Mouse (Mus musculus): Measurements from ENCODE around the gene Zfp330. TPM values are rescaled to one million over a fixed set of nuclear protein-coding genes. Genes with fewer than 3 reads are reported as not detected.

Gene Zfp330
- polyA plus RNA-seq (2016; fragmentation: Nextera tagmentation; extraction: Ambion mirVana) = 78.0 and 78.7 TPM in 2 replicates

DNA sequence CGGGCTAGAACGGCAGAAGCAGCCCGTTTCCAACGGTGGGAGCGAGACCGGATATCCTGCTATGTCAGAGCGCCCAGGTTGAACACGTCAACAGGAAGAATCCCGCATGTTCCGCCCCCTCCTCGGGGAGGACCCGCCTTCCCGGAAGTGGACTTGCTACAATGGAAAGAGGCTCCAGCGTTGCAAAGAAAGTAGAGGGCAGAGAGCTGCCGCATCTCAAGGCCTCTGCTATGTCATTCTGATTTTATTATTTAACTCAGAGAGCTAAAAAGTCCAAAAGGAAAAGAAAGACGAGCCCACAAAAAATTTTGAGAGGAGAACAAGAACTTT, at the start of gene Zfp330:
Zfp330 (minus strand) TSS at position 68 of the 330 bp plus-strand sequence.
- peak; percentile 99 for ATAC-seq (ENCODE audit: low FRiP score)
- WGBS = under 1% methylated on average over 16 of the region's 16 CpGs

DNA sequence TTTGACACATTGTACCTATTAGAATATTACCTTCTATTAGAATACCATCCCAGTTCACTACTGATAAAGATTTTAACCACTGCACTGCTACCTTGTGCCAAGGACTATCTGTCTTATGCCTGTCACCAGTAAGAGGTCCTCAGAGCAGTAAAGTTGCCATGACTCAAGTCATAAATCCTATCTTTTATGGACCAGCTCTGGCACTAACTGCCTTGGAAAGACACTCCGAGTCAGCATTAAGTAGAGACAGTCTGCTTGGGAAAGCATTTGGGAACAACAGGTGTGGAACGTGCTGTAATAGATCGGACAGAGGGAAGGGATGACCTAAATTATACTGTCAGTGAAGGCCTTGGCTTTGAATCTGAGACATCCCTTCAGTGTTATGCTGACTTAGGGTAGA, 4.0 kb upstream of the Zfp330 start:
- H3K36me3 ChIP-seq = no peaks in the 10 kb centered on the region
- H3K27me3 ChIP-seq = no peaks in the 10 kb centered on the region
- H3K4me3 ChIP-seq = no peak overlapping the region
- no peak overlapping the region for H3K27ac ChIP-seq
- H3K4me1 ChIP-seq = peaks cover 9% of the 10 kb centered on the region
- WGBS = 96% methylated on average over 3 of the region's 3 CpGs
- H3K9me3 ChIP-seq (replicated peaks) = no peaks in the 10 kb centered on the region
- H3K4me2 ChIP-seq (replicated peaks) = no peak overlapping the region
- no peak overlapping the region for H3K9ac ChIP-seq
- ATAC-seq (ENCODE audit: low FRiP score) = no peak

More for the DNA sequence above, at the start of gene Zfp330:
- H3K4me2 ChIP-seq (replicated peaks) = peak within 1 kb of the TSS; percentile 90
- peaks cover 20% of the 10 kb centered on the region for H3K36me3 ChIP-seq
- H3K9ac ChIP-seq = peak within 1 kb of the TSS; percentile 94
- peak within 1 kb of the TSS; percentile 89 for H3K4me3 ChIP-seq
- peaks cover 12% of the 10 kb centered on the region for H3K4me1 ChIP-seq
- peak within 1 kb of the TSS; percentile 78 for H3K27ac ChIP-seq
- H3K9me3 ChIP-seq (replicated peaks) = no peaks in the 10 kb centered on the region
- H3K27me3 ChIP-seq = no peaks in the 10 kb centered on the region

DNA sequence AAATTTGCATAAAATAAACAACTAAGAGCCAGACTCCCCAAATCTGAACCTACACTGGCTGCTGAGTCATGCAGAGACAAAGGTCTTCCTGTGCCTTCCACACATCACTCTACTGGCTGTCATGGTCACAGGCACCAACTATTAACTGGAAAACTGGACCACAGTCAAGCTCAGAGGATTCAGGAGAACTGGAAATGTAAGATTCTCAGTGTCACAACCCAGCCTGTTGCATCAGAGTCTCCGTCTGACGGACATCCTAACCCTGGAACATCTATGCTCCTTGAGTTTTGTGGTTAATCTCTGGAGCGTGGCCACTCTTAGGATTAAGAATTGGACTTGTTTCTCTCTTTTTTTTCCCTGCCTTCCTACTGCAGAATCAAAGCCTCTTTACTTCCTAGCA, 3.4 kb upstream of the Zfp330 start:
- Histone ChIP-seq H3K36me3 (no peaks in the 10 kb centered on the region), H3K4me3 (no peak overlapping the region), H3K9ac (no peak overlapping the region), H3K4me1 (peaks cover 12% of the 10 kb centered on the region), H3K9me3 (replicated peaks) (no peaks in the 10 kb centered on the region), H3K4me2 (replicated peaks) (no peak overlapping the region), H3K27ac (no peak overlapping the region), H3K27me3 (no peaks in the 10 kb centered on the region)
- WGBS = 84% methylated on average over 3 of the region's 3 CpGs
- no peak for ATAC-seq (ENCODE audit: low FRiP score)

DNA sequence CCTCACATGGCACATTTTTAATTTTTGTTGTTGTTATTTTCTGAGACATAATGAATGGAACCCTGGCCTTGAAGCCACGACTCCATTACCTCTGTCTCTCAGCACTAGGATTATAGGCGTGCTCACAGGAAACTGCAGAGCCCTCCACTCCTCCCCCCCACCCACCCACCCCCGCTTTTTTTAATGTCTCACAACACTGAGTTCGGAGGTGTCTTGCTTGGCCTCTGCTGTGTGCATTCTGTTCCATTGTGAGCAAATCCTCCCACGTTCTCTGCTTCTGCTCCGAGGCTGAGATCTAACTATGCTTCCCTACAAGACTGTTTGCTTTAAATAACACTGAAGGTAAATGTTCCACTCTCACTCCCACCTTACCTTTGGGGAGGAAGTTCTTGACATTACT, 522 bp upstream of the Zfp330 start:
- 54% methylated on average over 6 of the region's 6 CpGs for WGBS
- peak; percentile 65 for ATAC-seq (ENCODE audit: low FRiP score)
- peak overlapping the region; percentile 94 for H3K9ac ChIP-seq
- H3K4me2 ChIP-seq (replicated peaks) = peak overlapping the region; percentile 90
- peak overlapping the region; percentile 57; the same call in 1 of the 2 replicates for H3K27ac ChIP-seq
- no peaks in the 10 kb centered on the region for H3K27me3 ChIP-seq
- peaks cover 12% of the 10 kb centered on the region for H3K4me1 ChIP-seq
- peaks cover 20% of the 10 kb centered on the region for H3K36me3 ChIP-seq
- H3K9me3 ChIP-seq (replicated peaks) = no peaks in the 10 kb centered on the region
- H3K4me3 ChIP-seq = peak overlapping the region; percentile 89

DNA sequence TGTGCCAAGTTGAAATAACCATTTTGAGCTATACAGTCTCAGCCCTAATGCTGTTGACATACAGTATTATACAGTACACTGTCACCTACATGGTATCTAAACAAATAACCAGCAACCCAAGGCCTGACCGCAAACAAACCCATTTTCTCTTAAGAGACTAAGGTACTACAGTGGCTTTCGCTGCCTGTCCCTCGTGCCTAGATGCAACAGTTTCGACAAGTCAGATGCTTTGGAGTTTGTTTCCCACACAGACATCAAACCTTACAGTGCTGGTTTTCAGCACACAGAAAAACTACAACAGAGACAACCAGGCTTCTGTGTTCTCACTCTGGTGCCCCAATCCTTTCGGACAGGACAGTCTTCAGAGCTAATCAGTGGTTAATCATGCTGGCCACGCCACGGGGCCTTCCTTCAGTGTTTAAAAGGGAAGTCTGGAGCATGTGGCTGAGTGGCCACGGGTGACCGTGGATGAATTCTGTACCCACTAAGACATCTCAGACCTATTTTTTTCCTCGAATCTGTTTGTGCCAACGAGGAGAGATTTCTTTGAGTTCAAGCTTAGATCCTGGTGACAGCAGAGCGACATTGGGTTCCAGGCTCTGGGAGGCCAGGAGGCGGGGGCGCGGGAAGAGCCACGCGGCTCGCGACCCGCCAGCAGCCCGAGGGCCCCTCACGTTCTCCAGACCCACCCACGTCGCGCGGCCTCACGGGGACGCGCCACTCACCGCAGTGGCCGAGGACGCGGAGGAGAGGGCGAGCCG, 448 bp downstream of the Zfp330 start:
- ATAC-seq (ENCODE audit: low FRiP score) = no peak; the same call in 1 of the 2 replicates
- WGBS = 5% methylated on average over 35 of the region's 35 CpGs
- Histone ChIP-seq H3K27ac (peak overlapping the region; percentile 78), H3K9me3 (replicated peaks) (no peaks in the 10 kb centered on the region), H3K4me3 (peak overlapping the region; percentile 89), H3K4me2 (replicated peaks) (peak overlapping the region; percentile 90), H3K27me3 (no peaks in the 10 kb centered on the region), H3K9ac (peak overlapping the region; percentile 94), H3K4me1 (peaks cover 12% of the 10 kb centered on the region), H3K36me3 (peaks cover 24% of the 10 kb centered on the region)

DNA sequence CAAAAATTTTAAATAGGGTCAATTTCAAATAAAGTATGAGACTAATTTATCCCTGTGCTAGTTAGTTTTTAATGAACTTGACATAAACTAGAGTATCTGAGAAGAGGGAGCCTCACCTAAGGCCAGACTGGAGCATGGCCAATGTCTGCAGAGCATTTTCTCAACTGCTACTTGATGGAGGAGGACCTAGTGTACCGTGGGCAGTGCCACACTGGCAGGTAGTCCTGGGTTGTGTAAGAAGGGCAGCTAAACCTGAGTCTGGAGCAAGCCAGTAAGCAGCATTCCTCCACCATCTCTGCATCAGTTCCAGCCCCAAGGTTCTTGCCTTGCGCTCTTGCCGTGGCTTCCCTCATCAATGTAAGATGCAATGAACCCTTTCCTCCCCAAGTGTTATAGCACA, 3.1 kb downstream of the Zfp330 start:
- H3K9ac ChIP-seq = no peak overlapping the region
- no peak overlapping the region for H3K4me3 ChIP-seq
- no peak overlapping the region for H3K4me2 ChIP-seq (replicated peaks)
- H3K27ac ChIP-seq = no peak overlapping the region
- no peaks in the 10 kb centered on the region for H3K27me3 ChIP-seq
- H3K9me3 ChIP-seq (replicated peaks) = no peaks in the 10 kb centered on the region
- peaks cover 12% of the 10 kb centered on the region for H3K4me1 ChIP-seq
- no peak for ATAC-seq (ENCODE audit: low FRiP score)
- H3K36me3 ChIP-seq = peaks cover 47% of the 10 kb centered on the region
- 95% methylated on average over 3 of the region's 3 CpGs for WGBS

DNA sequence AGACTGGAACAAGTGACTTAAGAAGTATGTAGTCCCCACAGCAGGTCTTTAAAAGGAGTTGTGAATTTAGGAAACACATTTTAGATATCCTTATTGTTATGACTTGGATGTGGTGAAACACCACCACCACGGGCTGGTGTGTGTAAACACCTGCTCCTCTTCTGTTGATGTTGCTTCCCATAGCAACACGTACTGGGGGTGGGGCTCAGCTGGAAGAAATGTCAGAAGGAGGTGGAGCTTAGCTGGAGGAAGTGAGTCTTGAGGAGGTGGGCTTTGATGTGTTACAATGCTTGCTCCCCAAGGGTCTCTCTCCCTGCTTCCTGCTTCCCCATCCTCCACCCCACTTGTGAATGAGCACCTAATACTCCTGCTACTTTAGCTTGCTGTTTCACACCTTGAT, 14.9 kb downstream of the Zfp330 start:
- ATAC-seq (ENCODE audit: low FRiP score) = no peak
- 45% methylated on average over 2 of the region's 2 CpGs for WGBS
- H3K9ac ChIP-seq = no peak overlapping the region
- H3K36me3 ChIP-seq = peaks cover 18% of the 10 kb centered on the region
- H3K4me3 ChIP-seq = no peak overlapping the region
- no peak overlapping the region for H3K27ac ChIP-seq
- 0 out of 2 replicates have a peak, but pooled peaks cover 4% of the 10 kb centered on the region for H3K9me3 ChIP-seq (replicated peaks)
- no peaks in the 10 kb centered on the region for H3K4me1 ChIP-seq
- no peaks in the 10 kb centered on the region for H3K27me3 ChIP-seq
- H3K4me2 ChIP-seq (replicated peaks) = no peak overlapping the region

DNA sequence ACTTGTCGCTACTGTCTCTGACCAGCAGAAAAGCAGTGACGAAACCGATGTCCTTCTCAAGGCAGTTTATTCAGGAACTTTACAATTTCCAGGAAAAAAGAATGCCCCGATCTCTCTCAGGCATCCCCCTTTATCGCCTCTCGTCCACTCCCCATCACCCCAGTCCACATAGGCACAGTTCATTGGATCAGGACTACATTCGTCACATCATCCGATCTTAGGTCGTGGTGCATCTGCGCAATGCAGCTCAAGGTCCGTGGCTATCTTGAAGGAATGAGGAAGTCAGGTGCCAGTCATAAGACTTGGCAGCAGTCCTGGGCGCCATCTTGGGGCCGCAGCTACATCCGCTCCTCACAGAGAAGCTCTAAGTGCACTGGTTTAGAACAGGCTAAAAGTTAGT, 19.0 kb downstream of the Zfp330 start:
- Histone ChIP-seq H3K4me3 (no peak overlapping the region), H3K4me2 (replicated peaks) (no peak overlapping the region), H3K27ac (no peak overlapping the region), H3K27me3 (no peaks in the 10 kb centered on the region), H3K9ac (no peak overlapping the region), H3K4me1 (no peaks in the 10 kb centered on the region), H3K36me3 (no peaks in the 10 kb centered on the region), H3K9me3 (replicated peaks) (peaks cover 15% of the 10 kb centered on the region; the same call in 1 of the 2 replicates)
- WGBS = 94% methylated on average over 14 of the region's 14 CpGs
- no peak for ATAC-seq (ENCODE audit: low FRiP score)

DNA sequence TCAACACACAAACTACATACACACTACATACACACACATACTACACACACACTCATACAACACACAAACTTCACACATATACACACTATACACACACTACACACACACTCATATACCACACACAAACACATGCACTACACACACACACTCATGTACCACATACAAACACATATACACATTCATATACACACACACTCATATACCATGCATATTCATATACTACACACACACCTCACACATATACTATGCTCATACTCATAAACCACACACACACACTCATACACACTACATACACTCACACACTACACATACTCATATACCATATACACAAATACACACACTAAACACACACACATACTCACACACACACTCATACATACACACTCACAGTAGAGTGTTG, 27.3 kb downstream of the Zfp330 start:
- peaks cover 4% of the 10 kb centered on the region; the same call in 1 of the 2 replicates for H3K9me3 ChIP-seq (replicated peaks)
- no peak for ATAC-seq (ENCODE audit: low FRiP score)
- no peaks in the 10 kb centered on the region for H3K36me3 ChIP-seq

DNA sequence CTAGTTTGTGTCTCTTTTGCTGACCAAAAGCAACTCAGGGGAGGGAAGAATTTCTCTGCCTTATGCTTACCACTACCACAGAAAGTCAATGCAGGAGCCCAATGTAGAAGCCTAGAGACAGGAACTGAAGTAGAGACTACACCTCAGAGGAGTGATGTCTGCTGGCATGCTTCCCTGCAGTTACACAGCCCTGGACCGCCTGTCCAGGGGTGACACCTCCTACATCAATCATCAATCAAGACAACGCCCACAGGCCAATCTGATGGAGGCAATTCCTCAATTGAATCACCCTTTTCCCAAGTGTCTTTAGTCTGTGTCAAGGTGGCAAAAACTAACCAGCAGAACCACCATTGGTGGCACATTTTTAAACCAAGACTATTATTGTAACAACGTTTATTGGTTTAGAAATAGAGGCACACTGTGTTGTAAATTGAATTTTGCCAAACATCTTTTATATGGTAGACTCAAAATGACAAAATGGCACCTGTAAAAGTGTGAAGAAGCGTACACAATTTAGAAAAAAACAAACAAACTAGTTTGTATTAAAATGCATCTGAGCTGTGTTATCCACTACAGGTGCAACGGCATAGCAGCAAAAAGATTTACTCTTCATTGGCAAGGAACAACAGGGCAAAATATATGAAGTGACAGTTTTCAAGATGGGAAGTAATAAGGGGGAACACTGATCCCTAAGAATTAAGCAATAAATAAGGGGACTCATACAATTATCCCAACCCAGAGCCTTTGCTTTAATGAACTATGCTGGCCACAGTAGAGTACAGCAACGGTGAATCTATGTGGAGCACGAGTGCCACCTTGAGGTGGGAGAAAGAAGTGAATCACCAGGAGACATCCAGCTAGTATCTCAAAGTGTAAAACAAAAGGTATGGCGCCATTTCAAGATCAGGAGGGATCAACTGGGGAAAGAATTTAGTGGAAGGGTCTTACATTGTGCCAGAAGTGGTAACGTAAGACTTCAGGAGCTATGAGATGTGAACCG, 29.8 kb downstream of the Zfp330 start:
- ATAC-seq (ENCODE audit: low FRiP score) = peak; percentile 80
- no peaks in the 10 kb centered on the region for H3K4me1 ChIP-seq
- no peak overlapping the region for H3K4me2 ChIP-seq (replicated peaks)
- no peak overlapping the region for H3K27ac ChIP-seq
- WGBS = 46% methylated on average over 10 of the region's 10 CpGs
- no peak overlapping the region for H3K9ac ChIP-seq
- H3K27me3 ChIP-seq = no peaks in the 10 kb centered on the region
- H3K9me3 ChIP-seq (replicated peaks) = peaks cover 4% of the 10 kb centered on the region; the same call in 1 of the 2 replicates
- no peak overlapping the region for H3K4me3 ChIP-seq
- no peaks in the 10 kb centered on the region for H3K36me3 ChIP-seq

More for the DNA sequence above, 27.3 kb downstream of the Zfp330 start:
- no peak overlapping the region for H3K4me2 ChIP-seq (replicated peaks)
- H3K27me3 ChIP-seq = no peaks in the 10 kb centered on the region
- H3K4me1 ChIP-seq = no peaks in the 10 kb centered on the region
- no peak overlapping the region for H3K4me3 ChIP-seq
- no peak overlapping the region for H3K27ac ChIP-seq
- no peak overlapping the region for H3K9ac ChIP-seq
